Mouse (Mus musculus): ENCODE results near the gene Acan. TPM values are rescaled to one million over a fixed set of nuclear protein-coding genes. Genes with fewer than 3 reads are reported as not detected.

The Acan gene
- polyA plus RNA-seq, 1 experiment: not detected

- WGBS: 75% methylated on average over 5 of the region's 5 CpGs
- TF ChIP-seq CTCF (conservative IDR thresholded peaks at IDR 0.05; ENCODE audit: insufficient read depth, insufficient read length, low read depth, low read length) (no peak), POLR2A (IDR thresholded peaks at IDR 0.05; ENCODE audit: low read depth, low read length) (no peak)
- H3K27ac ChIP-seq (ENCODE audit: insufficient read depth, low read depth, low read length): no peak overlapping the region
- no peaks in the 10 kb centered on the region for H3K36me3 ChIP-seq (ENCODE audit: control insufficient read depth, insufficient read depth, low read length)
- H3K4me1 ChIP-seq (ENCODE audit: control insufficient read depth, insufficient read depth, low read length): no peaks in the 10 kb centered on the region
- no peaks in the 10 kb centered on the region for H3K27me3 ChIP-seq (replicated peaks; ENCODE audit: control insufficient read depth, insufficient read depth, low read length)
- no peak for DNase-seq
- no peak overlapping the region for H3K4me3 ChIP-seq (ENCODE audit: insufficient read depth, low read depth, low read length)
Measured at GRCm38 (mm10) chr7:79096492-79096891, 43.2 kb downstream of the Acan start.

GRCm38 (mm10) chr7:79113848-79114247 lies 60.6 kb downstream of the Acan start:
- WGBS: 35% methylated on average over 4 of the region's 4 CpGs

DNA sequence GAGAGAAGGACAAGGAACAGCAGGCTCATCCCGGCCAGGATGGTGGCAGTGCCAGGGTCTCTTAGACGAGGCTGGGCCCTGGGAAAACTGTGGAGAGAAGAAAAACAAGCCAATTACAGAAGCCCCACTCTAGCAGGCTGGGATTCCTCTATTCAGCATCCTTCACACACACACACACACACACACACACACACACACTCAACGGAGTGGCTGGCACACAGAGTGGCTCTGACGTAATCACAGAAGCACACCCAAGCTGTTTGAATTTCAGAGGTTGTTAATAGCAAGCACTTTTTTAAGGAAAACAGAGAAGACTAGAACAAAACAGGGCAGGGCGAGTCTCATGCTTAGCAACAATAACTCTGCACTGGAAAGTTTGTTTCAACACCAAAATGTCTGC lies 70.2 kb downstream of the Acan start:
- H3K27me3 ChIP-seq (replicated peaks; ENCODE audit: control insufficient read depth, insufficient read depth, low read length): no peaks in the 10 kb centered on the region
- TF ChIP-seq POLR2A (IDR thresholded peaks at IDR 0.05; ENCODE audit: low read depth, low read length): no peak
- TF ChIP-seq CTCF (conservative IDR thresholded peaks at IDR 0.05; ENCODE audit: insufficient read depth, insufficient read length, low read depth, low read length): no peak
- H3K4me3 ChIP-seq (ENCODE audit: insufficient read depth, low read depth, low read length): no peak overlapping the region
- no peak for DNase-seq
- 77% methylated on average over 5 of the region's 5 CpGs for WGBS
- H3K36me3 ChIP-seq (ENCODE audit: control insufficient read depth, insufficient read depth, low read length): no peaks in the 10 kb centered on the region
- no peak overlapping the region for H3K27ac ChIP-seq (ENCODE audit: insufficient read depth, low read depth, low read length)
- no peaks in the 10 kb centered on the region for H3K4me1 ChIP-seq (ENCODE audit: control insufficient read depth, insufficient read depth, low read length)

More at GRCm38 (mm10) chr7:79113848-79114247, 60.6 kb downstream of the Acan start:
- Histone ChIP-seq H3K4me1 (ENCODE audit: control insufficient read depth, insufficient read depth, low read length) (no peaks in the 10 kb centered on the region), H3K27me3 (replicated peaks; ENCODE audit: control insufficient read depth, insufficient read depth, low read length) (no peaks in the 10 kb centered on the region), H3K36me3 (ENCODE audit: control insufficient read depth, insufficient read depth, low read length) (no peaks in the 10 kb centered on the region), H3K27ac (ENCODE audit: insufficient read depth, low read depth, low read length) (no peak overlapping the region), H3K4me3 (ENCODE audit: insufficient read depth, low read depth, low read length) (no peak overlapping the region)
- DNase-seq: no peak
- TF ChIP-seq POLR2A (IDR thresholded peaks at IDR 0.05; ENCODE audit: low read depth, low read length) (no peak), CTCF (conservative IDR thresholded peaks at IDR 0.05; ENCODE audit: insufficient read depth, insufficient read length, low read depth, low read length) (no peak)

GRCm38 (mm10) chr7:79129883-79130282 lies 76.6 kb downstream of the Acan start:
- Histone ChIP-seq H3K4me3 (ENCODE audit: insufficient read depth, low read depth, low read length) (no peak overlapping the region), H3K36me3 (ENCODE audit: control insufficient read depth, insufficient read depth, low read length) (no peaks in the 10 kb centered on the region), H3K27ac (ENCODE audit: insufficient read depth, low read depth, low read length) (no peak overlapping the region), H3K27me3 (replicated peaks; ENCODE audit: control insufficient read depth, insufficient read depth, low read length) (no peaks in the 10 kb centered on the region), H3K4me1 (ENCODE audit: control insufficient read depth, insufficient read depth, low read length) (no peaks in the 10 kb centered on the region)
- 31% methylated on average over 8 of the region's 8 CpGs for WGBS
- TF ChIP-seq CTCF (conservative IDR thresholded peaks at IDR 0.05; ENCODE audit: insufficient read depth, insufficient read length, low read depth, low read length) (no peak), POLR2A (IDR thresholded peaks at IDR 0.05; ENCODE audit: low read depth, low read length) (no peak)
- no peak for DNase-seq

DNA sequence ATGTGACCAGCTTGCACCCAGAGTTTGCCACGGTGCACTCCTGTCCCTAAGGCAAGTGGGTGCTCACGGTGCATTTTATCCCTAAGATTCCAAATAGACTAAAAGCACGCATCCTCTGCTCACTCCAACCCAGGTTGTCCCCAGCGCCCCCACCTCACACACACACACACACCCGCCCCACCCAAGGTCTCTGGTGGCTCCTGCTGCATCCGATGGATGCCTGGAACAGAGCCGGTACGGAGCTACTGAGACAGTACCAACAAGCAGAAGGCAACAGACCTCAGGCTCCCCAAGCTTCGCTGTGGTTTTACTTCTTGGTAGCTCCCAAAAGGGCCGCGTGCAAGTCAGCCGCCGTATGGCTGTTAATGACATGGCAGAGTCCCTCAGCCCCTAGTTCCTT lies 77.1 kb downstream of the Acan start:
- H3K27me3 ChIP-seq (replicated peaks; ENCODE audit: control insufficient read depth, insufficient read depth, low read length): no peaks in the 10 kb centered on the region
- no peaks in the 10 kb centered on the region for H3K36me3 ChIP-seq (ENCODE audit: control insufficient read depth, insufficient read depth, low read length)
- no peaks in the 10 kb centered on the region for H3K4me1 ChIP-seq (ENCODE audit: control insufficient read depth, insufficient read depth, low read length)
- 17% methylated on average over 13 of the region's 13 CpGs for WGBS
- H3K27ac ChIP-seq (ENCODE audit: insufficient read depth, low read depth, low read length): no peak overlapping the region
- TF ChIP-seq POLR2A (IDR thresholded peaks at IDR 0.05; ENCODE audit: low read depth, low read length): no peak
- no peak for TF ChIP-seq CTCF (conservative IDR thresholded peaks at IDR 0.05; ENCODE audit: insufficient read depth, insufficient read length, low read depth, low read length)
- H3K4me3 ChIP-seq (ENCODE audit: insufficient read depth, low read depth, low read length): peak overlapping the region; percentile 5; the same call in 1 of the 2 replicates
- DNase-seq: no peak

DNA sequence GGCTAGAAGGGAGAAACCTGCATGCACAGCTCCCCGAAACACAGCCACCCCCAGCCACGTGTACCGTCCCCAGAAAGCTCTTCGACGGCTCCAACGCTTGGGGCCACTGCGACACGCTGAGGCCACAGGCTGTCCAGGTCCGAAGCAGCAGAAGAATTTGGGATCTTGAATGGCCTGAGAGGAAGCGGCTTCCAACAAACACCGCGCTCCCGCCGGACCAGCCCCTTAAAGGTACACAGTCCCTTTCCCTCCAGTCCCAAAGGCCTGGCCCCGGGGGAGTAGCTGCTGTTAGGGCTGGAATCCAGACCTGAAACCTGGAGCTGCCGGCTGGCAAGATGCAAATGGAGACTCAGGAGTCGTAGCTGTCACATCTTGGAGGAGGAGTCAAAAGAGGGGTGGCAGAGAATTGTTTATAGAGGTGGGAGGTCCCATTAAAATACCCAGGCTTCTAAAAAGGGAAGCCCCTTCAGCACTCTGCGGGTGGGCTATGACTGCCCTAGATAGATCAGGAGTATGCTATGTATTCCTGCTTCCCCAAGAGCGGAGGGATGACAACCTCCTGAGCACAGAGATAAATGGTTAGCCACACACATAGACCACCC lies 77.7 kb downstream of the Acan start, which contains the start of gene Hapln3:
Gene Hapln3 (minus strand): TSS at position 176 of the 602 bp plus-strand sequence.
- Histone ChIP-seq H3K4me1 (ENCODE audit: control insufficient read depth, insufficient read depth, low read length) (no peaks in the 10 kb centered on the region), H3K4me3 (ENCODE audit: insufficient read depth, low read depth, low read length) (peak within 1 kb of the TSS; percentile 5; the same call in 1 of the 2 replicates), H3K36me3 (ENCODE audit: control insufficient read depth, insufficient read depth, low read length) (no peaks in the 10 kb centered on the region), H3K27me3 (replicated peaks; ENCODE audit: control insufficient read depth, insufficient read depth, low read length) (no peaks in the 10 kb centered on the region), H3K27ac (ENCODE audit: insufficient read depth, low read depth, low read length) (no peak within 1 kb of the TSS)
- WGBS: 8% methylated on average over 19 of the region's 19 CpGs
- TF ChIP-seq CTCF (conservative IDR thresholded peaks at IDR 0.05; ENCODE audit: insufficient read depth, insufficient read length, low read depth, low read length) (no peak), POLR2A (IDR thresholded peaks at IDR 0.05; ENCODE audit: low read depth, low read length) (no peak)
- DNase-seq: peak; percentile 23

- H3K36me3 ChIP-seq (ENCODE audit: control insufficient read depth, insufficient read depth, low read length): no peaks in the 10 kb centered on the region
- H3K4me3 ChIP-seq (ENCODE audit: insufficient read depth, low read depth, low read length): no peak overlapping the region
- H3K27ac ChIP-seq (ENCODE audit: insufficient read depth, low read depth, low read length): no peak overlapping the region
- H3K4me1 ChIP-seq (ENCODE audit: control insufficient read depth, insufficient read depth, low read length): no peaks in the 10 kb centered on the region
- 45% methylated on average over 6 of the region's 6 CpGs for WGBS
- TF ChIP-seq POLR2A (IDR thresholded peaks at IDR 0.05; ENCODE audit: low read depth, low read length): no peak
- TF ChIP-seq CTCF (conservative IDR thresholded peaks at IDR 0.05; ENCODE audit: insufficient read depth, insufficient read length, low read depth, low read length): 0 out of 2 replicates have a peak, but pooled peaks have one; percentile 10
- no peak for DNase-seq
- no peaks in the 10 kb centered on the region for H3K27me3 ChIP-seq (replicated peaks; ENCODE audit: control insufficient read depth, insufficient read depth, low read length)
Measured at GRCm38 (mm10) chr7:79133391-79133790, 80.1 kb downstream of the Acan start.

Data from kidney, adult 2 months (tissue).